Mouse (Mus musculus): ENCODE measurements at regions not wholly inside any gene's neighbourhood (a gene's known extent, or its start where the extent isn't known, plus 50 kb on each side); places are given as distances from the start of the nearest gene placed in this dataset.

DNA sequence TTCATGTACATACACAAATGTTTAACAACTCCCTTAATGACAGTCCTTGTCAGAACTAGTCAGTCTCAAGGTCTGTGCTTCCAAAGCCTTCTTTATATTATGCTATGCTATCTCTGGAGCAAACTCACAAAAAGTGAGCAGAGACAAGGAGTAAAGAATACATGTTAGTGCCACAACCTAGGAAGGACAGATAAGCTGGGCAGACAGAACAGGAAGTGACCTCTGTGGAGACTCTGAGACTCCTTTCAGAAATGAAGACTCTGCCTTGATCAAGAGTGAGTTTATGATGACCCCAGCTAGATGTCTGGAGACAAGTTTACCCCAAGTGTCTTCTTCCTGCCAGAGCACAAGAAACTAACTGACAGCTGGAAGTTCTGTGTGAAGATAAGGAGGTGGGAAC, 343.8 kb downstream of the Ccser2 start:
- DNase-seq (ENCODE audit: low spot score) = no peak
- intact Hi-C loops (cut with DNase I) = no loop called here

DNA sequence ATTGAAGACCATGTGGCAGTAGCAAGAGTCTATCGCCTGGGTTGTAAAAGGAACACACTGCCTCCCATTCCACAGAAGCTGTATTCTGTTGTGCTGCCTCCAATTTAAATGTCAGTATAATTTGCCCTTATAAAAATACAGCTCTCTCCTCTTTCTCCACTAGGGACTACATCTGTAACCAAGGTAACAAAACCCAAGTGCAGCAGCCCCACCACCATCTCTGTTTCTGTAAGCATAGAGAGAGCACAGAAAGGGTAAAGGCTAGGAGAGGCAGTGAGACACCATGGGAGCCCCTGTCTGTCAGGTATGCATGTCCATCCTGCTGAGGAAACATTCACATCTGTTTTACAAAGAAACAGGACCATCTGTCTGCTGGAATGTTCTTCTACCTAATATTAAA, 344.4 kb downstream of the Ccser2 start:
- intact Hi-C loops (cut with DNase I) = no loop called here
- DNase-seq (ENCODE audit: low spot score) = no peak

DNA sequence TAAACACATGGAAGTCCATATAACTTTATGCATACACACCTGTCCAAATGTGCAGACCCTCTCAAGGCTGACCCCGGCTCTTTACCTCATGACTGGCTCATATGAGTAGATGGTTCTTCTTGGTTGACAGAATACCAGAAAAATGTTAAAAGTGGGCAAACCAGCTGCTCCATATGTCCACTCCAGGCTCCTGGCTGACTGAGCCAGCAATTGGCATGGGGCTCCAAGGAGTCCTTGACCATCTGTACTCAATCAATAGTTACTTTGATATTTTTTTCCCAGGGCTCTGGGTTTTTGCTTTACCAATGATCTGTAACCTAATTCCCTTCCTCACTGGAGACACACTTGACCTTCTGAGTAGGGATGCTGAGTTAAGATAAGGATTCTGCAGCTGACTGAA, 345.5 kb downstream of the Ccser2 start:
- intact Hi-C loops (cut with DNase I) = no loop called here
- no peak for DNase-seq (ENCODE audit: low spot score)

DNA sequence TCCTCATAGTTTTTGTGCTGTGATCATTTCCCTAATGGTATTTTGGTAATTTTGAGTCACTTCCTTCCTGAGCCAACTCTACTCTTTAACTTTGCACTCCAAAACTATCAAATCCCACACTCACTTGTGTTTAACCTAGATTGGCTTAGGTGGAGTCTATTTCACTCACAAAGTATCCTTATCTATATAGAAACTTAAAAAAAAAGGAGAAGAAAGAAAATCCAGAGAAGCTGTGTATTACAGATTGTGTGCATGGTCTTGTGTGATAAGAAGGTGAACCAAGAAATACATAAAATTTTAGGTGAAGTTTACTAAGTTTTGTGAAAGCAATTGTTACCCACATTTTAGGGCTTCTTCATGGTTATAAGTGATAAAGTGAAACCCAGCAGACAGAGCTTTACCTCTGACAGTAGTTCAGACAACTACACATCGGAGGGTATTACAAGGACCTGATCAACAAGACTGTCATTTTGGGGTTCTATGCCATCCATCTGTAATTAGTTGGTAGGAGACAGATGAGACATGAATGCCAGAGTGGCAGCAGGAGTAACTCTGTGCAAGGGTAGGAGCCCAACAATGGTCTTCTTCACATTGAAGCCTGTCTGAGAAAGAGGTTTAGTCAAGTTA, 350.0 kb downstream of the Ccser2 start:
- intact Hi-C loops (cut with DNase I) = no loop called here
- DNase-seq (ENCODE audit: low spot score) = no peak

DNA sequence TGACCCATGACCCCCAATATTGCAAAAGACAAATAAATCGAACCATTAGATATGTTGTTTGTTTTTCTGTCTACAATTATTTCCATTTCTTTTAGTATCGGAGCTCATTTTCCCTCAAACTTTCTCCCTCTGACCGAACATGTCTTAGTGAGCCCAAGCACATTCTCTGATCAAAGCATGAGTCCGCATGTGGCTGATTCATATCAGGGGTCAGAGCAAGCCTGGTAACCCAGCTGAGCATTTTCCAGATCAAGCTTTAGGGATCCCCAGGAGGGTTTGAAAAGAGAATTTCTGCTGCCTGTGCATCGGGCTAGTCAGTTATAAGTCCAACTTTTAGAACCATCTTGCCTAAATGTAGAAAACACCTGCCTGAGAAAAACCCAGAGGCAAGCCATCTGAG, 350.6 kb downstream of the Ccser2 start:
- intact Hi-C loops (cut with DNase I) = no loop called here

DNA sequence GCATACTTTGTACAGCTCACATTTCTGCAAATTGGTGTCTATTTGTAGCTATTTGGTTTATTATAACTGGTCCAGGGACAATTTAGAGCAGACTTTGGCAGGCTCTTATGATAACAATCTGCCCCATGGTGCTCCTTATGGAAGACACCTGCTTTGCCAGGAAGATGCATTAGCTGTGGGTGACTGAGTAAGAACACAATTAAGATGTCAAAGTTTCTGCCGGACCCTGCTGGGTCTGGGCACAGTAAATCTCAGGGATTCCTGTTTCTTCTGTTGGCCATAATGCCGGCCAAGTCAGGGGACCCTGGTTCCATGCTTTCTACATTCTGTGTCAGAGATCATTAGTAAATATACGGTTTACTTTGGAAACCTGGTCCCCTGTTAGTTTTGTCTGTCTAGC, 353.7 kb downstream of the Ccser2 start:
- no peak for DNase-seq (ENCODE audit: low spot score)
- intact Hi-C loops (cut with DNase I) = no loop called here

More for the DNA sequence above, 350.6 kb downstream of the Ccser2 start:
- no peak for DNase-seq (ENCODE audit: low spot score)

DNA sequence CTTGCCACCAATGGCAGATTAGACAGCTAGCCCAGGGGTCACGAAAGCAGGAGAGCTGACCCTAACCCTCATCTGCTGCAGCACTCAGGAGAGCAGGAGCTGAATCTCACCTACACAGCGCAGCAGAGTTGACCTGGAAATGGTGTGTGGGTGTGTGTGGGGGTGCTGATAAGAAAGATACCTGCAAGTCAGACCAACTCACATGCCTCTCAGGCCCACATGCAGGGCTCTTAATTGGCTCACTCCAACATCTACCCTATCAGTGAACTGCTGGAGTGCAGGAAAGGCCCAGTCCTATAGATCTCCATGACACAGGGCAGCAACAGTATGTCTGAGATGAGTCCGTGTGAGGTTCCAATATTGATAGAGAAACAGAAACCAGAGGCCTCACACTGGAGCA, 355.7 kb downstream of the Ccser2 start:
- no peak for DNase-seq (ENCODE audit: low spot score)
- intact Hi-C loops (cut with DNase I) = no loop called here

DNA sequence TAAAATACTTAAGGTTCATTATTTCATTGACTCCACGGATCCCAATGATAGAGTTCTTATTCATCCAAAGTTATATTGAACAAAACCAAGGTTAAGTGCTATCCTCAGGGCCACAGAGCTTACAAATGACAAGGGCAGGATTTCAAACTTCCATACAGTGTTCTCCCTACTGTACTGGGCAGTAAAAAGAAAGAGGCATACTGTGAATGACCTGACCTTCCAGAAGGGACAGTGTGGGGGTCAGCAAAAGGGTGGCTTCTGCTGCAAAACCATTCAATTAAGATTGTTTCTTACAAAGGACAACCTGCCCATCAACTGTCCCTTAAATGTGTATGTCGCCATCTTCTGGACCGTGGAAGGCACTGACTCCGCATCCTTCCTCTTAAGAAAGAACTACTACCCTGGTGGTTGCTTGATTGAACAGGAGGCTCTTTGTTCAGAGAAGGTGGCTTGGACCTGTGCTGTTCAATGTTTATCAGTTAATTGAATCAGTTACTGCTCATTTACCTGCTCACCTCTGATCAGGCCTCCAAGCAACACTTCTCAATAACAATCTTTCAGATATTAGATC, 384.4 kb downstream of the Ccser2 start:
- DNase-seq (ENCODE audit: low spot score) = no peak
- intact Hi-C loops (cut with DNase I) = no loop called here

DNA sequence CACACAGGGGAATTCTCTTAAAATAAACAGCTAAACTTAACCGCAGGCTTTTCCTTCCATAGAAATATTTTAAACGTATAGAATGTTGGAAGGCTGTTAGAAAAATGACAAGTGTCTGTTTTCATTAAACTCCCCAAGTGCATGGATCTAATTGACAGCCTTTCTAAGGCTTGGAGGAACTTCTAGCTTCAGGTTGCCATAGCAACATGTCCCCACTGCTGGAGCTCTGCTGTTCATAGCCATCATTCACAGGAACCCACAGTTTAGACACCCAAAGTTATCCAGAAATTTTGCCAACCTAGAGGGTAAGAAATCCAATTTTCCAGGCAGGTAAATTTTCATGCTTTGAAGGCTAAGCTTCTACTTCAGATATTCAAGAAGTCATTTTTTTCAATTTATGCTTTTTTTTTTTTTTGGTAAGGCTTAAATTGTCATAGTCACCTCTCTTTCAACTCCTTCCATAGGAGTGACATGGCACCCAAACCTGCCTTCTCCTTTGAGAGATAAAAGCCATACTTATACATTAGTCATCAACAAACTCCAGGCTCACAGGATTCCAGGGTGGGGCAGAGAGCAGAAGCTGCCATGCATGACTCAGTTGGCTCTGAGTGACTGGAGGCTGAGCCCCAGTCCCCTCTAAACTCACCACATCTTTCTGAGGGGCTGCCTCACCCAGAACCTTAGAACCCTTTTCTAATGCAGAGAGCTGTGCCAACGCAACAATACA, 385.1 kb downstream of the Ccser2 start:
- intact Hi-C loops (cut with DNase I) = no loop called here
- DNase-seq (ENCODE audit: low spot score) = no peak

DNA sequence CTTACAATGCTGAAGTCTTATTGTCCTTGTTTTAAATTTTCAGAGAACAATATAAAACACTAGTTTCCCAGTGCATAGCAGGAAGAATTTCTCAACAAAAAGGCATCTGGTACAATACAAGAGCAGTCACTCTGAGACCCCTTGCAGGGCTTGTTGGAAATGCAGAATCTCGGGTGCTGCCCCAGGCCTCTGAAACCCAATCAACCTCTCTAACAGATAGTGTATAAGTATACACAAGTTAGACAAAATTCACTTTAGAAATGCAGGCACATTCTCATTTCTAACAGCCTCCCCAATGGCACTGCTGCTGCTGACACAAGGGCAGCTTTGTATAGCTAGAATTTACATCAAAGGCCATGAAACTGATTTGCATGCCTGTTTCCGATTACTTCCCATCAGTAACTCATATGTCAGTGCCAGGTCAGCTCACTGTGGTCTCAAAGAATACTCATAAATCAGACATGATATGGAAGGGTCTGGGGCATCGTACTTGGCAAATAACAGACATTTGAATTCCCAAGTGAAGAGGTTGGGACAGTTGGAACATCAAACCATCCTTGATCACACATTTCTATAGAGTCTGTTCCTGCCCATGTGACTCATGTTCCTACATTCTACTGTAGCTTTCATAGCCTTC, 405.2 kb downstream of the Ccser2 start:
- DNase-seq (ENCODE audit: low spot score) = no peak
- intact Hi-C loops (cut with DNase I) = no loop called here

DNA sequence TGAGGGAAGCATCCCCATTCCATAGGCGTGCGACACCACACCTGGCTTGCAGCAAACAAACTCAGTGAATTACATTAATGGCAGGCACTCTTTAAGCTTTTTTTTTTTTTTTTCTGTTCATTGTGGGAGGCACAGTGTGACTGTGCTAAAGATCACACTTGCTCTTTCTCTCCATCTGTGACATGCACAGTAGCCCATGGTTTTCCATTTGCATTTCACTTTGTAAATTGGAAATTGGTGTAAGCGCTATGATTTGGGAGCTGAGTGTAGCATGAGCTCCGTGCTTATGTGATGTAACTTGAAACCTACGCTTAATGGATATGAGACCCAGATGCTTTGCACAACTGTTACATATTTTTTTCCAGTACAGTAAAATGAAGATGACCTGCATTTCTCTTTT, 431.2 kb downstream of the Ccser2 start:
- intact Hi-C loops (cut with DNase I) = no loop called here
- DNase-seq (ENCODE audit: low spot score) = no peak

DNA sequence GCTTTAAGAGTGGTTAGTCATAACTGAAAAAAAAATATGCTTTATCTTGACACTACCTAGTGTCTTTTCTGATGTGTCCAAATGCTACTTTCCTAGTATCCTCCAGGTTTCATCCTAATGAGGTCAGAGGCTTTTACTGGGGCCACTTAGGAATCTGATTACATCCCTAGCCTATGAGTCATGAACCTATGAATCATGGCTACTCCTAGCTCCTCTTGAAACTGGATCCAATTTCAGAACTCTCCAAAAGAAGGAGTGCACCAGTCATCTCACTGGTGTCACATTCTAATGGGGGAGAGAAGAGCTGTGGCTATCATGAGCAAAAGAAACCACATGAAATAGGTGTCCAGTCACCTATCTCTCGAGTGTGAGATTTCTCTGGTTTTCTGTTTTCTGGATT, 432.6 kb downstream of the 4930474N05Rik start:
- intact Hi-C loops (cut with DNase I) = no loop called here

DNA sequence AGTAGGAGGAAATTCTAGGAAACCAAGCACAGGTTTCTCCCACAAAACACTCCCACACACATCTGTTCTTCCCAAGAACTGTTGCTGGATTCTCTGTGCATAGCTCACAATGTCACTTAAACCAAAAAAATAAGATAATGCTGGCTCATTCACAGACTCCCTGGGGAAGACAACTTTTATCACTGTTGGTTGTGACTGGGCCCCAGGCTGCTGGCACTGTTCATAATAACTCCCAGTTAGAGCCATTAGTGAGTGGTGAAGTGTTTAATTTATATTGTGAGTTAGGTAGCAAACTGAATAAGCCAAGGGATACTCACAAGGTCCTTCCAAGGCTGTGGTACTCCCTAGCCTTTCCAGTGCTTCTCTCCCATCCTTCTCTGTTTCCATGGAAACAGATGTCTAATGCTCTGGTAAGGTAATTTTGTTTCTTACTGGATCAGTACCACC, 430.9 kb downstream of the 4930474N05Rik start:
- intact Hi-C loops (cut with DNase I) = no loop called here
- no peak for DNase-seq (ENCODE audit: low spot score)

More for the DNA sequence above, 432.6 kb downstream of the 4930474N05Rik start:
- DNase-seq (ENCODE audit: low spot score) = no peak

DNA sequence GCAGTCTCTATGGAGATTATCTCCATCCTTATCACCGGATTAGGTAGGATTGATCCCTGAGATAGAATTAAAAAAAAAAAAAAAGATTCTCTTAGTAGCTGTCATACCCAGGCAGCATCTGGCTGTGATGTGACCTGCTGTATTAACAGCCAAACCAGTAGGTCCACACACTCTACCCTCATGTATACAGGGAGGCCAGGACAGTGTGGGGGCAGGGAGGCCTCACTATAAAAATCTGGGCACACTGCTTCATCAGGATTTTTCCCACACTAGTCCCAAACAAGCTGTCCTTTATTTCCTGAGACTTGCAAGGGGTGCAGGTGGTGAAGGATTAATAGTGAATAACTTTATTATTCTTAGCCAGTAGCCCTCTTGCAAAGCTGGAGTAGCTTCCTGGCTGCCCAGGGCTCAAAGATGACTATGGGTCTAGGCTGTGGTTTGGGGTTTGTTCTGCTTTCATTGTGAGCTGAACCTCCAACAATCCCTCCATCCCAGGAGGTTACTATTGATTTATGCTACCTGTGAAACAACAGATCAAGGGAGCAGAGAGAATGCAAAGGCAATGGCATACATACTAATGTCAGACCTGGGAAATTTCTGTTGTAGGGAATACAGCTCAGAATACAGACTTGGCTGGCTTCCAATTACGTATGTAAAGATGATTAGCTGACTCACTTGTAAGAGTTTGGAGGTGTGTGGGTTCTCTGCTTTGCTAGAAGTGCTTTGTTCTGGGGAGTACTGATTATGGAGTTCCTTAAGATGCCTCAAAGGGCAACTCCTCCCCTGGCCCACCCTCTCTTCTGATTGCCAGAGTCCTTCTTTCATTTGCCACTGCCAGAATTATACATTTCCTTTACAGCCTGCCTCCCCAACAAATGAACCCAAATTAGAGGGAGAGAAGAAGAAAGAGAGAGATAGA, 407.6 kb downstream of the 4930474N05Rik start:
- no peak for DNase-seq (ENCODE audit: low spot score)
- intact Hi-C loops (cut with DNase I) = no loop called here

DNA sequence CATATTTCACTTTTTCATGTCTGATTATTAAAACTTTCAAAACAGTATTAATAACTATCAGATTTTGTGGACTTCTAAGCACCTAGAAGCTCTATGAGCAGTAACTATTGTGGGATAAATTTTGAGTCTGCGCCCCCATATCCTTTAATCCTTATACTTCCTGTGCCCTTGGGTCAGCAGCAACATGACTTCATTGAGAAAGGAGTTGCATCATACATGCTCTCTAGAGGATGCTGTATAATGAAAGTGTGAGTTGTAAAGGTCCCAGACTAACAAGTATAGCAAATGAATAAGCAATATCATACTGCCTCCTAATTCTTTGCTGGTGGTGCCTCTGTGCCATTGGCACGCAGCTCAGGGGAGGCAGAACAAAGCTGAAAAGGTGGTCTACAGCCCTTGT, 404.6 kb downstream of the 4930474N05Rik start:
- no peak for DNase-seq (ENCODE audit: low spot score)
- intact Hi-C loops (cut with DNase I) = no loop called here

DNA sequence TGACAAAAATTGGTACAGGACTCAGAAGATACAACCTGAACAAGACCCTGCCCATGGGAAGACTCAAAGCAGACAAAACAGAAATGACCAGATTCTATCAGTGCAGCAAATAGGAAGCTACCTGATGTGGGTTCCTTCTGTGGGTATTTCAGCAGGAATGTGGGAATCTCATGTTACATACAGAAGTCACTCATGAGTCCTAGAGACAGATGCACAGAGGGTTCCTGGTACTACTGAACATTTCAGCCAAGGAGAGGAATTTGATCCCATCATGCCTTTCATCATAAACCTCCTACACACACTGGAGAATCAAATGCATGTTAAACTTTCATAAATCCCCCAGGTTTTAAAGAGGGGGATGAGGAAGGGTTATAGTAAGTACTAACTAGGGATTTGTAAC, 390.8 kb downstream of the 4930474N05Rik start:
- intact Hi-C loops (cut with DNase I) = no loop called here
- no peak for DNase-seq (ENCODE audit: low spot score)

DNA sequence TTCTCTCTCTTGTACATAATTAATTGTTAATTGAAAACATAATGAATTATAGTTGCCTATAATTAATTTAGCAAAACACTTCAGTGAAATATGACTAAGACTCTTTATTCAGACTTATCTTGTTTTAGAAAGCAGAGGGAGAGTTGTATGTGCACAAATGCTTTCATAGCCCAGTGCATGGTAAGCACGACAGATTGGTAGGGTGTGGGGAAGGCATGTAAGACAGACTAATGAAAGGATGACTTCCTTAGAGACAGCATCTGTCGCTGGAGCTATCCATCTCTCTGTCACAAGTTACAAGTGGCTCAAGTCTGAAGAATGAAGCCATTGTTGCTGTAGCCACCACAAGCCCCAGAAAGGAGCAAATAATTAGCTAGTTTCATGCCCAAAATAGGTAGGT, 376.9 kb downstream of the 4930474N05Rik start:
- DNase-seq (ENCODE audit: low spot score) = no peak
- intact Hi-C loops (cut with DNase I) = no loop called here

DNA sequence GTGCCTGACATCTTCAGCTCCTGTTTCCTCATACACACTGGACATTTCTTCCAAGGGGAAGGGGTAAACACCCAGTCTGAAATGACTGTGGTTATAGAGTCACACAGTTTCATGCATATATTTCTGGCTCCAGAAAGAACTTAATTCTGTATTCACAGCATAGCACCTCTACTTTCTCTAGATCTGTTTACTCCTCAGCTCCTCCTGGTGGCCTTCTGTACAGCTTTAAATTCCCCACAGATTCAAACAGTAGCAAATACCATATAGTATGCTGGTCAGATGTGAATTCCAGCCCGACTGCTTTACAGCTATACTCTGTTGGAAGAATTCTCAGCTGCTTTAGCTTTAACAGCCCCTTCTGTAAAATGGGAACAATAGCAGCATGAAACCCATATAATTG, 375.6 kb downstream of the 4930474N05Rik start:
- DNase-seq (ENCODE audit: low spot score) = no peak
- intact Hi-C loops (cut with DNase I) = no loop called here

DNA sequence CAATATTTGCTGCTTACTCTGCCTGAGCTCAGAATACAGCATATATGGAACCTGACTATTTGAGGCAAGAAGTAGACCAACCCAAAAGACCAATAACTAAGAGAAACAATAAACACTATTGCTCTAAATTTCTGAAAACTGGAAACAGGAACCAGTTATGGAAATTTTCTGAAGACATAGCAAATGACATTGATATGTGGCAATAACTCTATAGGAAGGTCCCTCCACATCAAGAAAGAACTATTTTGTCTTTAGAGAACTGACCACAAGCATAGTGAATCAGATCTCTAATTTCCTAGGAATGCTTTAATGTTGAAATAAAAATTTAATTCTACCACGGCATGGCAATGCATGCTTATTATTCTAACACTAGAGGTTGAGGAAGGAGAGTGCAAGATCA, 358.3 kb downstream of the 4930474N05Rik start:
- no peak for DNase-seq (ENCODE audit: low spot score)
- intact Hi-C loops (cut with DNase I) = no loop called here

DNA sequence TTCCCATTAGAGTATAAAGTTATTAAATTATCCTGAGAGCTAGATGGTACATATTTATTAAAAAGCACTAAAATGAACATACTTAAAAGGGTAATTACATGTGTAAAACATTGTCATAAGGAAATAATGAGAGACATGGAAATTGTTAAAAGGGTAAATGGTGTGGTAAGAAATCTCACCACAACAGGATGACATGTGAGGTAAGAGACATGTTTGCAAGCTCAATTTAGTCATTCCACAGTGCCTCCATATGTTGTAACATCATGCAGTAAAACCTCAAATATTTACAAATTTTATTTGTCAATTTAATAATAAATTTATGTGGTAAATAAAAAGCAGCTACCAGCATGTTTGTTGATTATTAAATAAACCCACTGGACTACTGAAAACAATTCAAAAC, 355.4 kb downstream of the 4930474N05Rik start:
- intact Hi-C loops (cut with DNase I) = no loop called here
- DNase-seq (ENCODE audit: low spot score) = no peak
